Mouse (Mus musculus) spleen, adult 2 months (tissue): ENCODE measurements at regions not wholly inside any gene's neighbourhood (a gene's known extent, or its start where the extent isn't known, plus 50 kb on each side); places are given as distances from the start of the nearest gene placed in this dataset.

Experiments
- DNase-seq, 2 experiments: peaks; one replicate each; pipeline versions ENCODE4 v3.0.0 to v3.0.0-alpha.2; 2012 to 2021; ENCODE audit warnings: low spot score in 2 of 2, low read depth in 1 of 2
- H3K27ac ChIP-seq: fragments of 200-500 bp; 2 replicates; pipeline ENCODE4 v1.5.1; 2012; ENCODE audit warnings: low read length, inconsistent platforms; ENCODE audit not compliant: insufficient read depth
- H3K27me3 ChIP-seq: fragments of 200-500 bp; 2 replicates; pipeline ENCODE4 v1.6.1; 2012; ENCODE audit warnings: mild to moderate bottlenecking, moderate library complexity, low read length, inconsistent platforms; ENCODE audit not compliant: control insufficient read depth, insufficient read depth
- H3K36me3 ChIP-seq: fragments of 200-500 bp; 2 replicates; pipeline ENCODE4 v1.6.1; 2012; ENCODE audit warnings: mild to moderate bottlenecking, low read length, inconsistent platforms; ENCODE audit not compliant: control insufficient read depth, insufficient read depth
- H3K4me1 ChIP-seq: fragments of 200-500 bp; 2 replicates; pipeline ENCODE4 v1.6.1; 2011; ENCODE audit warnings: inconsistent platforms; ENCODE audit not compliant: control insufficient read depth, insufficient read depth, insufficient read length
- H3K4me3 ChIP-seq: fragments of 200-500 bp; 2 replicates; pipeline ENCODE4 v1.5.1; 2011; ENCODE audit warnings: mild to moderate bottlenecking, inconsistent platforms; ENCODE audit not compliant: insufficient read depth, insufficient read length; ENCODE audit errors: extremely low read depth
- CTCF ChIP-seq: fragments of 200-500 bp; IDR thresholded peaks from 2 replicates; pipeline ENCODE4 v1.5.1; 2011; ENCODE audit warnings: mild to moderate bottlenecking, inconsistent platforms; ENCODE audit not compliant: insufficient read depth, insufficient read length, insufficient replicate concordance; ENCODE audit errors: extremely low read depth
- POLR2A ChIP-seq: fragments of 200-500 bp; IDR thresholded peaks from 2 replicates; pipeline ENCODE4 v1.6.1; 2011; ENCODE audit warnings: low read depth, low read length, inconsistent platforms
- WGBS: fragments of 180-500 bp; shearing (Covaris S2); methylation state at CpG from one replicate; pipeline ENCODE4 v1.1.7; 2018; 5-methylcytosine and 5-hydroxymethylcytosine counted together

DNA sequence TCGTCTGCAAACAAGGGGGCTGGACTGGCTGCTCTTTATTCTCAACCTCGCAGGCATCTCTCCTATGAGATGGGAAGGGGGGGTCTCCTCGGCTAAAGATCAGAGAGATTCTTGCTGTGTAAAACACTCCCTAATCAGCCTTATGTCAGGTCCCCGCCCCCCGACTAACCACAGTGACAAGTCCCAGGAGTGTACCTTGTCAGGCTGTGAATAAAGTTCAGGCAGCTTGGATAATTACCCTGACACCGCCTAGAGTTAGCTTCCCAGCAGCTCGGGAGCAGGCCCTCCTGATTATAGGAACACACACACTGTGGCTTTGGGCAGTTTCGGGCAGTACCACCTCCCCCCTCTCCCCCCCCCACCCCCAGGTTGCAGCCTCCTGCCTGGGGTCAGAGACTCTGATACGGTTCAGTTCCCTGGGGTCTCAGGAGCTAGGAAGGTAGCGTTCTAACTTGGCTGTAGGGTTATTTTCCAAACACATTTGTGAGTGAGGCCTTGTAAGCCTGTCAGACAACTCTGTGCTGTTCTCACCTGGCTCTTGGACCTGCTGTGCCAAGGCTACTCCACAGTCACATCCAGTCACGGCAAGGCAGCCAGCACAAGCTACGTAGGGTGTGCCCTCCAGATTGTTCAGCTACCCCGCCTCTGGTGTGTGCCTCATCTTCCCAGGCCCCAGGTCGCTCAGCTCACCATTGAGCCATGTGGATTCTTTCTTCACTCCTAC, 461.0 kb upstream of the Zmiz1 start:
- no peak for DNase-seq
- Histone ChIP-seq H3K36me3 (no peaks in the 10 kb centered on the region), H3K27ac (no peak overlapping the region), H3K4me1 (no peaks in the 10 kb centered on the region), H3K27me3 (no peaks in the 10 kb centered on the region), H3K4me3 (no peak overlapping the region)
- WGBS = 85% methylated on average over 14 of the region's 14 CpGs
- TF ChIP-seq CTCF = no peak
- TF ChIP-seq POLR2A = no peak

DNA sequence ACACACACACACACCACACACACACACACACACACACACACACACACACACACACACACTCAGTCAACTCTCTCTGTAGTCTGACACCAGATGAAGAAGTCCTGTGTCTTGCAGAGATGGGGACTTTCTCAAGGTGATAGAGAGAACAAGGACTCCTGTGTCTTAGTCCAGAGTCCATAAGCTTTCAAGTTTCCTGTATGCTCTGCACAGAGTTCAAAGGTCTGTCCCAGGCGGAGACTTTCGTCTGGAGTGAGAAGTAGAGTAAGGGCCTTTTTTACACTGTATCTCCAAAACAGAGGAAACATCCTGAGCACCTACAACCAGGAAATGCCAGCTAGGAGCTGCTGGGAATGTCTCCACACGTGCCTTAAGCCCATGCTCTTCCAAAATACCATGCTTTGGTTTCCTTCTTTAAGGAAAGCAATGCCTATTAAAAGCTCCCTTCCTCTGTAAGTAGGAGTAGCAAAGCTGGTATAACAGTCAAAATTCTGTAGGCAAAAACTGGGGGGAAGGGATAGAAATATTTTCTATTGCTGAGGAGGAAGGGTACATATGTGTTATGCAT, 459.9 kb upstream of the Zmiz1 start:
- no peaks in the 10 kb centered on the region for H3K27me3 ChIP-seq
- WGBS = 79% methylated on average over 3 of the region's 3 CpGs
- no peak overlapping the region for H3K27ac ChIP-seq
- no peak for DNase-seq
- TF ChIP-seq CTCF (no peak), POLR2A (no peak)
- no peak overlapping the region for H3K4me3 ChIP-seq
- H3K36me3 ChIP-seq = no peaks in the 10 kb centered on the region
- no peaks in the 10 kb centered on the region for H3K4me1 ChIP-seq

DNA sequence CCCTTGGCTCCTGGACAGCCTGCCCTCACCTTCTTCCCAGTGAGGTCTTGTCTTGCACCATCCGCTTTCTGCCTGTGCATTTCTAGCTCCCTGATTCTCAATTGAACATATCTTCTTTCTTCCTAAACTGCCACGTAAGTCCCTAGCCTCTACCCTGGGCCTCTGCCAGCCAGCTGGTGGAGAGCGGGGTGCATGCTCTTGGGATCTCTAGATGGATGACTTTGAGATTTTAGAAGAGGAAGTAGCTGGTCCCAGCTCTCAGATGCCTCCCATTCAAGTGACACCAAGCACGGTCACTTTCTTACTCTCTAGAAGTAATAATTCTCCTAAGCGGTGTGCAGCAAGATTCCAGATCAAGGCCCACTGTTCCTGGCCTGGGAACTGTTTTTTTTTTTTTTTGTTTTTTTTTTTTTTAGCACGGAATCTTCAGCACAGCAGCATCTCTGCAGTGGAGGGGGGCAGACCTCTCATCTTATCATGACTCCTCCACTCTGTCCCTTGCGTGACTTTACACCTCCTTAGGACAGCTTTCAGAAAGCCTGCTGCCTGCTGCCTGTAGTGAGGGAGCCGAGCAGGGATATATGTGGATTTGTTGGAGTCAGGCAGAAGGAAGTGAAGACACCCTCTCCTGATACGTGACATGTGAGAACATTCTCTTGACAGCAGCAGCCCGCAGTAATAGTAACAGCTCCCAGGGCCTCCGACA, 453.6 kb upstream of the Zmiz1 start:
- H3K36me3 ChIP-seq = no peaks in the 10 kb centered on the region
- H3K27ac ChIP-seq = no peak overlapping the region
- no peak for DNase-seq
- 56% methylated on average over 11 of the region's 11 CpGs for WGBS
- no peak overlapping the region for H3K4me3 ChIP-seq
- H3K4me1 ChIP-seq = no peaks in the 10 kb centered on the region
- no peak for TF ChIP-seq CTCF
- no peak for TF ChIP-seq POLR2A
- H3K27me3 ChIP-seq = no peaks in the 10 kb centered on the region

DNA sequence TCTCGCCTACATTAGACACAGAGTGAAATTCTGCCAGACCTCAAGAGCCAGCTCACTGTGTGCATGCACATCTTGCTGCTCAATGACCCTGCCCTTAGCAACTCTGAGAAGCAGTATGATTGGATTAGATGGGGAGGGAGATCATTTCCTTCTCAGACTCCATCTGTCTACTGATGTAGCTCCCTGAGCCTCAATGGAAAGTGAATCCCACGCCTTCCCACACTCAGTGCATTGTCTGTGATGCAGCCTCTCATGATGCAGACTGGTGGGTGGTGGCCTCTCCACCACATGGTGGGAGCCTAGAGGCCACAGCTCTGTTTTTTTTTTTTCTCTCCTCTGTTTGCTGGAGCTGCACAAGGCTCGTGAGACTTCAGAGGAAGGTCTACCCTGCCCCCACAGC, 447.1 kb upstream of the Zmiz1 start:
- no peaks in the 10 kb centered on the region for H3K27me3 ChIP-seq
- no peaks in the 10 kb centered on the region for H3K36me3 ChIP-seq
- no peak for DNase-seq
- H3K4me3 ChIP-seq = no peak overlapping the region
- 63% methylated on average over 3 of the region's 3 CpGs for WGBS
- no peak overlapping the region for H3K27ac ChIP-seq
- no peak for TF ChIP-seq POLR2A
- no peaks in the 10 kb centered on the region for H3K4me1 ChIP-seq

DNA sequence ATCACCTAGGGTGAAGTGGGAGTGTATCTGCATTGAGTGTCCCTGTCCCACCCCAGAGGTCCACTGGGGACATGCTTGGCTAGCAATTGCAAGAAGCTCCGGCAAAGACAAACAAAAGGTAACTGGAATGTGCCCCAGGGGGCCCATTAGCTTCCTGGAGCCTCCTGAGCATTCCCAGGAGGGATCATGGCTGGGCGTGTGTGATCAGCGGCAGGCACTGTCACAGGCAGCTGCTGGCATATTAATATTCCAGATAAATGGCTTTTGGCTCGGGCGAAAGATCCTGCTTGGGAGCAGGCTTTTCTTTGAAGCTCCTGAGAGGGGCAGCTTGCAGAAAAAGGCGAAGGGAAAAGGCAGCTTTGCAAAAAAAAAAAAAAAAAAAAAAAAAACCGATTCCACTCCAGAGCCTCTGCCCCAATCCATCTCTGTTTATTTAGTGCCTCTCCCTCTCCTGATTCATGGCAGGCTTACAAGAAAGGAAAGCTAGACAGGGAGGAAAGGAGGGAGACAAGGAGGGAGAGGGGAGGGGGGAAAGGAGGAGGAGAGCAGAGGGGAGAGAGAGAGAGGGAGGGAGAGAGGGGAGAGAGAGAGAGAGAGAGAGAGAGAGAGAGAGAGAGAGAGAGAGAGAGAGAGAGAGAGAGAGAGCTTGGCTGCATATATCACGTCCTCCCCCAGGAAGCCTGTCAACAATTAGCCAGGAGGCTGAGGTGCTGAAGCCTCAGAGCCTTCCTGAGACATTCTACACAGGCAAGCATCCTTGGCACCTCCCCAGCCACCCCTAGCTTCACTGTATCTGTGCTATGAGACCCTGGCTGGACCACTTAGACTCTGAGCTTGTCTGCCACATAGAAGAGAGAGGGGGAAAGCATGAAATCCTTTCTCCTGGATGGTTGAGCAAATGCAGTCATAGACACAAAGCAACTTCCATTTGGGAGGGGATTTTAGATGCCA, 443.4 kb upstream of the Zmiz1 start:
- Histone ChIP-seq H3K27ac (no peak overlapping the region), H3K36me3 (no peaks in the 10 kb centered on the region), H3K27me3 (no peaks in the 10 kb centered on the region), H3K4me3 (no peak overlapping the region), H3K4me1 (no peaks in the 10 kb centered on the region)
- no peak for DNase-seq
- 51% methylated on average over 8 of the region's 8 CpGs for WGBS
- TF ChIP-seq CTCF (no peak), POLR2A (no peak)

DNA sequence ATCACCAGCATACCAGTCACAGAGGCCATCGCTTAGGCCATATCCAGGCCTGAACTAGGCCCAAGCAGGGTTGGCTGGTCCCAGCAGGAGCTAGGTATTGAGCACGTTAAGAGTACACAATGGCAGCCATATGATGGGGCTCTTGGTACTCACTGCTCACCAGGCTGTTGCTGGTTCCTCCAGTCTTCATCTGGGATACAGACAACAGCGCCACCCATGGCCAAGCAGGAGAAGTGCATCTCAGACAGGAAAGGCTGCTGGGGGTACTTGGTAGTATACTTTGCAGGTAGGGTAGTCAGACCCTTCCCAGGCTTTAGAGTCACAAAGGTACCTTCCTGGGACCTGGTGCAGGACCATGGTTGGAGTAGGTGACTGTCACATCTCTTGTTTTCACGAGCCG, 441.1 kb upstream of the Zmiz1 start:
- 90% methylated on average over 5 of the region's 5 CpGs for WGBS
- no peak for DNase-seq
- Histone ChIP-seq H3K4me1 (no peaks in the 10 kb centered on the region), H3K27me3 (no peaks in the 10 kb centered on the region), H3K4me3 (no peak overlapping the region), H3K27ac (no peak overlapping the region), H3K36me3 (no peaks in the 10 kb centered on the region)
- TF ChIP-seq CTCF (peak; percentile 15; the same call in 1 of the 2 replicates), POLR2A (no peak)
